Mouse (Mus musculus): ENCODE measurements at regions not wholly inside any gene's neighbourhood (a gene's known extent, or its start where the extent isn't known, plus 50 kb on each side); places are given as distances from the start of the nearest gene placed in this dataset.

GRCm38 (mm10) chr2:45593765-45594164 is 476.6 kb upstream of the Zeb2 start:
- DNase-seq: no peak

- no peak for DNase-seq
Observed at GRCm38 (mm10) chr2:45590980-45591379, 473.8 kb upstream of the Zeb2 start.

GRCm38 (mm10) chr2:45588248-45588647 is 471.1 kb upstream of the Zeb2 start:
- DNase-seq: no peak

- no peak for DNase-seq
Observed at GRCm38 (mm10) chr2:45586588-45587200, 469.5 kb upstream of the Zeb2 start.

GRCm38 (mm10) chr2:45581549-45581925 is 464.3 kb upstream of the Zeb2 start:
- DNase-seq: no peak

- no peak for DNase-seq
Observed at GRCm38 (mm10) chr2:45580838-45581548, 463.8 kb upstream of the Zeb2 start.

GRCm38 (mm10) chr2:45572906-45573305 is 455.7 kb upstream of the Zeb2 start:
- DNase-seq: no peak

GRCm38 (mm10) chr2:45554707-45555106 is 437.5 kb upstream of the Zeb2 start:
- no peak for DNase-seq

- DNase-seq: no peak
Observed at GRCm38 (mm10) chr2:45541394-45541793, 424.2 kb upstream of the Zeb2 start.

GRCm38 (mm10) chr2:45538950-45539349 is 421.8 kb upstream of the Zeb2 start:
- no peak for DNase-seq

GRCm38 (mm10) chr2:45537722-45538121 is 420.5 kb upstream of the Zeb2 start:
- no peak for DNase-seq

GRCm38 (mm10) chr2:45534806-45535205 is 417.6 kb upstream of the Zeb2 start:
- DNase-seq: no peak

GRCm38 (mm10) chr2:45522310-45522709 is 405.1 kb upstream of the Zeb2 start:
- no peak for DNase-seq

GRCm38 (mm10) chr2:45519550-45520152 is 402.5 kb upstream of the Zeb2 start:
- DNase-seq: no peak

GRCm38 (mm10) chr2:45514290-45515180 is 397.3 kb upstream of the Zeb2 start:
- no peak for DNase-seq

GRCm38 (mm10) chr2:45512852-45513251 is 395.7 kb upstream of the Zeb2 start:
- DNase-seq: no peak

- no peak for DNase-seq
Observed at GRCm38 (mm10) chr2:45511791-45512190, 394.6 kb upstream of the Zeb2 start.

- no peak for DNase-seq
Observed at GRCm38 (mm10) chr2:45504468-45504867, 387.3 kb upstream of the Zeb2 start.

GRCm38 (mm10) chr2:45493656-45494055 is 376.5 kb upstream of the Zeb2 start:
- no peak for DNase-seq

GRCm38 (mm10) chr2:45486530-45486929 is 369.3 kb upstream of the Zeb2 start:
- DNase-seq: no peak

GRCm38 (mm10) chr2:45485477-45485876 is 368.3 kb upstream of the Zeb2 start:
- DNase-seq: no peak

- DNase-seq: no peak
Observed at GRCm38 (mm10) chr2:45480671-45481070, 363.5 kb upstream of the Zeb2 start.

- DNase-seq: no peak
Observed at GRCm38 (mm10) chr2:45475996-45476395, 358.8 kb upstream of the Zeb2 start.

All from thymus, postnatal 14 days (tissue).